Mouse (Mus musculus): ENCODE measurements around the gene Atp8b3. TPM values are rescaled to one million over a fixed set of nuclear protein-coding genes. Genes with fewer than 3 reads are reported as not detected.

Gene Atp8b3
- polyA plus RNA-seq, 1 experiment from 2014 or later: 0.51 TPM

- H3K27ac ChIP-seq (replicated peaks): peak overlapping the region; percentile 86
- under 1% methylated on average over 96 of the region's 96 CpGs for WGBS
- peak overlapping the region; percentile 91 for H3K4me3 ChIP-seq
- H3K9me3 ChIP-seq: no peaks in the 10 kb centered on the region
- DNase-seq (ENCODE audit: low spot score): peak; percentile 73
- peaks cover 7% of the 10 kb centered on the region for H3K36me3 ChIP-seq (replicated peaks)
- no peaks in the 10 kb centered on the region for H3K27me3 ChIP-seq (replicated peaks; ENCODE audit: low read depth, poor library complexity, severe bottlenecking)
- H3K4me1 ChIP-seq: peaks cover 79% of the 10 kb centered on the region
Observed at GRCm38 (mm10) chr10:80576351-80577194, 37.6 kb upstream of the Atp8b3 start.

DNA sequence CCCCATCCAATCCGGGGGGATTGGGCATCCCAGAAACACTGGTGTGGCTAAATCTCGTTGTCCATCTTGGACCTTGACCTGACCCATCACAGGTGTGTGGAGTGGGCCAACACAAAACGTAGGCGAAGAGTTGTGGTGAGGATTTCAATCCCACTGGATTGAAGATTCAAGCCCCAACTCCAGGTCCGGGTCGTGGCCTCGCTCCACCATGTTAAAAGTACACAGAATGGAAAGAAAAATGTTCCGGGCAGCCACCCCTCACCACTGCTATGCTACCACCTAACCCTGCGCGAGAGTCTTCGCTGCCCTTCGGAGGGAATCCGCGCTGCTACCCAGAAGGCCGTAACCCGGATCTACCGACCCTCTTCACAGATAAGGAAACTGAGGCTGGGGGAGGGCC lies 37.0 kb upstream of the Atp8b3 start:
- Histone ChIP-seq H3K4me1 (peaks cover 85% of the 10 kb centered on the region), H3K36me3 (replicated peaks) (peaks cover under 1% of the 10 kb centered on the region), H3K9me3 (no peaks in the 10 kb centered on the region), H3K27me3 (replicated peaks; ENCODE audit: low read depth, poor library complexity, severe bottlenecking) (no peaks in the 10 kb centered on the region), H3K4me3 (peak overlapping the region; percentile 91), H3K27ac (replicated peaks) (peak overlapping the region; percentile 86; the same call in 1 of the 2 replicates)
- DNase-seq (ENCODE audit: low spot score): no peak
- WGBS: 13% methylated on average over 17 of the region's 17 CpGs

DNA sequence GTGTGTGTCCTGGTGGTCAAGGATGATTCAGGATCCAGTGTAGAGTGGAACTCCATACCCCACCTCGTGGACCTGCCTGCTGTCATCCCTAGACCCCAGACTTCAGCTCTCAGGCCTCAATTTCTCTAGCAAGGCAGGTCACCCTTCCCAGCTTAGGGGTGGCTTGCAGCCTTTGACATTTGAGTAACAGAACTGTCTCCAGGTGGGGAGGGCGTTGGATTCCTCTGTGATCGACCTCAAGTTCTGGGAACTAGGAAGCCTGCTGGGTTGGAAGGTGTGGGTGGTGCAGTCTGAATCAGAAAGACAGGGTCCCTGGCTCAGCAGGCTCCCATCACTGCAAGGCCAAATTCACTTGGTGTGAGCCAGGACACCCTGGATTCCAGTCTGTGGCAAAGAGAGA lies 36.0 kb upstream of the Atp8b3 start:
- WGBS: 73% methylated on average over 3 of the region's 3 CpGs
- Histone ChIP-seq H3K36me3 (replicated peaks) (no peaks in the 10 kb centered on the region), H3K9me3 (no peaks in the 10 kb centered on the region), H3K4me3 (peak overlapping the region; percentile 91), H3K27ac (replicated peaks) (no peak overlapping the region), H3K4me1 (peaks cover 96% of the 10 kb centered on the region), H3K27me3 (replicated peaks; ENCODE audit: low read depth, poor library complexity, severe bottlenecking) (no peaks in the 10 kb centered on the region)
- no peak for DNase-seq (ENCODE audit: low spot score)

GRCm38 (mm10) chr10:80573944-80574343 lies 35.0 kb upstream of the Atp8b3 start:
- Histone ChIP-seq H3K4me1 (peaks cover 98% of the 10 kb centered on the region), H3K27me3 (replicated peaks; ENCODE audit: low read depth, poor library complexity, severe bottlenecking) (no peaks in the 10 kb centered on the region), H3K27ac (replicated peaks) (0 out of 2 replicates have a peak overlapping the region, but pooled peaks have one; percentile 36), H3K9me3 (no peaks in the 10 kb centered on the region), H3K36me3 (replicated peaks) (peaks cover 3% of the 10 kb centered on the region), H3K4me3 (peak overlapping the region; percentile 22; the same call in 1 of the 2 replicates)
- no peak for DNase-seq (ENCODE audit: low spot score)
- 65% methylated on average over 9 of the region's 9 CpGs for WGBS

DNA sequence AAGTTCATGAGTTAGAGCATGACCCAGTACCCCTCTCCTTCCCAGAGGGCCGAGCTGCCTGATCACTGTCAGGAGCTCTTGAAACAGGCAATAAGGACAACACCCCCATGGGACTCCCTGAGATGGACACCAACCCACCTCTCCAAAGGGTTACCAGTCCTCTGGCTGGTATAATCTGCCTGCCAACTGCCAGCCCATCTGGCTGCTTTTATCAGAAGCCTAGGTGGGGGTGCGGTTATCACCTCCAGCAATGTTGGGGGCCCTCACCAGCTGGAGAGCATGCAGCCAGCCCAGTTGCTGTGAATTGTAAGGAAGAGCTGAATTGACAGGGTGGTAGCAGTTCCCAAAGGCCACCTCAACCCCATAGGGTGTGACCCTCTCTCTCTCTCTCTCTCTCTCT lies 33.6 kb upstream of the Atp8b3 start:
- WGBS: 88% methylated on average over 2 of the region's 2 CpGs
- H3K36me3 ChIP-seq (replicated peaks): peaks cover 18% of the 10 kb centered on the region
- no peaks in the 10 kb centered on the region for H3K9me3 ChIP-seq
- no peak overlapping the region for H3K27ac ChIP-seq (replicated peaks)
- H3K4me1 ChIP-seq: peaks cover 86% of the 10 kb centered on the region
- H3K4me3 ChIP-seq: peak overlapping the region; percentile 2; the same call in 1 of the 2 replicates
- no peak for DNase-seq (ENCODE audit: low spot score)
- H3K27me3 ChIP-seq (replicated peaks; ENCODE audit: low read depth, poor library complexity, severe bottlenecking): no peaks in the 10 kb centered on the region

- peak overlapping the region; percentile 47 for H3K4me3 ChIP-seq
- H3K27me3 ChIP-seq (replicated peaks; ENCODE audit: low read depth, poor library complexity, severe bottlenecking): no peaks in the 10 kb centered on the region
- H3K27ac ChIP-seq (replicated peaks): peak overlapping the region; percentile 82
- no peaks in the 10 kb centered on the region for H3K9me3 ChIP-seq
- peak; percentile 57 for DNase-seq (ENCODE audit: low spot score)
- H3K36me3 ChIP-seq (replicated peaks): peaks cover 18% of the 10 kb centered on the region
- 23% methylated on average over 30 of the region's 30 CpGs for WGBS
- H3K4me1 ChIP-seq: peaks cover 80% of the 10 kb centered on the region
Observed at GRCm38 (mm10) chr10:80570871-80571836, 32.2 kb upstream of the Atp8b3 start.

DNA sequence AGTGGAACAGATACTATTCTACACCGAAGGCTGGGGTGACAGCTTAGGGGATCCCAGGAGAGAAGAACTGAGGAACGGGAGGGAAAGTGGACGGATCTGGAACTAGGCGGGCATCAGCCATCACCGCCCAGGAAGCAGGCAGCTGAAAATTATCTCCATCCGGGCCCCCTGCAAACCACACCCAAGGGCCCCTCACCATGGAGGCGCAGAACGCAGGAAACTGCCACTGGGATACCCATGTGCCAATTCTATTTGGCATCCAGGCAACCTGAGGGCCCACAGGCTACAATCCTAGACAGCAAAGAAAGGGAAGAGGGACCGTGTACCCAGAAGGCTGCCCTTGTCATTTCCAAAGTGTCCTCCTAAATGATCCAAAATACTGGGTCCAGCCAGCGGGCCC lies 31.5 kb upstream of the Atp8b3 start:
- H3K4me1 ChIP-seq: peaks cover 73% of the 10 kb centered on the region
- peak overlapping the region; percentile 82 for H3K27ac ChIP-seq (replicated peaks)
- H3K36me3 ChIP-seq (replicated peaks): peaks cover 18% of the 10 kb centered on the region
- no peaks in the 10 kb centered on the region for H3K27me3 ChIP-seq (replicated peaks; ENCODE audit: low read depth, poor library complexity, severe bottlenecking)
- peak overlapping the region; percentile 47 for H3K4me3 ChIP-seq
- DNase-seq (ENCODE audit: low spot score): no peak
- no peaks in the 10 kb centered on the region for H3K9me3 ChIP-seq
- WGBS: 87% methylated on average over 10 of the region's 10 CpGs

DNA sequence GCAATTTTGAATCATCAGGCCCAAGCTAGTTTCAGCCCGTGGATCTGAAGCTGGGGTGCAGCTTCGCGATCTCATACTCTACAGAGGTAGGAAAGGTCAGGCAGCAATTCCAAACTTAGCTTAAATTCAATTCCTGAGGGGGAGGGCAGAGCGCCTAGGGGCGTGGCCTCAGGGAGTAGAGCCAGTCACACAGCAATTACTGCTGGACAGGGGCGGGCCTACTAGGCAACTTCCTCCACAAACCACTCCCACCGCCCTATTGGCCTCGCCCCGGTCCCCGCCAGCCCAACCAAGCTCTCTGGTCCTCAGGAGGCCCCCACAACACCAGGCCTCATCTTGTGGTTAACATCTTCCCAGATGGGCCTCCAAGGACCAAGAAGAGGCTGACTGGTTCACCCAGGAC lies 30.7 kb upstream of the Atp8b3 start:
- Histone ChIP-seq H3K9me3 (no peaks in the 10 kb centered on the region), H3K27me3 (replicated peaks; ENCODE audit: low read depth, poor library complexity, severe bottlenecking) (no peaks in the 10 kb centered on the region), H3K36me3 (replicated peaks) (peaks cover 20% of the 10 kb centered on the region), H3K4me1 (peaks cover 66% of the 10 kb centered on the region), H3K4me3 (peak overlapping the region; percentile 47), H3K27ac (replicated peaks) (peak overlapping the region; percentile 82)
- 34% methylated on average over 10 of the region's 10 CpGs for WGBS
- DNase-seq (ENCODE audit: low spot score): peak; percentile 66

GRCm38 (mm10) chr10:80568876-80569275 lies 30.0 kb upstream of the Atp8b3 start:
- Histone ChIP-seq H3K27ac (replicated peaks) (no peak overlapping the region), H3K9me3 (no peaks in the 10 kb centered on the region), H3K4me1 (peaks cover 58% of the 10 kb centered on the region), H3K27me3 (replicated peaks; ENCODE audit: low read depth, poor library complexity, severe bottlenecking) (no peaks in the 10 kb centered on the region), H3K4me3 (0 out of 2 replicates have a peak overlapping the region, but pooled peaks have one; percentile 17), H3K36me3 (replicated peaks) (peaks cover 21% of the 10 kb centered on the region)
- 94% methylated on average over 29 of the region's 29 CpGs for WGBS
- DNase-seq (ENCODE audit: low spot score): no peak

- H3K27ac ChIP-seq (replicated peaks): no peak overlapping the region
- peaks cover 21% of the 10 kb centered on the region for H3K36me3 ChIP-seq (replicated peaks)
- H3K9me3 ChIP-seq: no peaks in the 10 kb centered on the region
- peaks cover 44% of the 10 kb centered on the region for H3K4me1 ChIP-seq
- H3K4me3 ChIP-seq: peak overlapping the region; percentile 16; the same call in 1 of the 2 replicates
- 20% methylated on average over 17 of the region's 17 CpGs for WGBS
- peak; percentile 88 for DNase-seq (ENCODE audit: low spot score)
- H3K27me3 ChIP-seq (replicated peaks; ENCODE audit: low read depth, poor library complexity, severe bottlenecking): no peaks in the 10 kb centered on the region
Observed at GRCm38 (mm10) chr10:80566375-80567092, 27.6 kb upstream of the Atp8b3 start.

GRCm38 (mm10) chr10:80561116-80561944 lies 22.4 kb upstream of the Atp8b3 start, which contains the start of gene Rexo1:
TSS of gene Rexo1 (minus strand) at chr10:80561560.
- peak within 1 kb of the TSS; percentile 99 for H3K27ac ChIP-seq (replicated peaks)

More at GRCm38 (mm10) chr10:80561116-80561944, 22.4 kb upstream of the Atp8b3 start, which contains the start of gene Rexo1:
- peak within 1 kb of the TSS; percentile 100 for H3K4me3 ChIP-seq
- DNase-seq (ENCODE audit: low spot score): peak; percentile 93
- no peaks in the 10 kb centered on the region for H3K9me3 ChIP-seq
- no peaks in the 10 kb centered on the region for H3K27me3 ChIP-seq (replicated peaks; ENCODE audit: low read depth, poor library complexity, severe bottlenecking)
- WGBS: under 1% methylated on average over 72 of the region's 72 CpGs
- peaks cover 5% of the 10 kb centered on the region; the same call in 1 of the 2 replicates for H3K36me3 ChIP-seq (replicated peaks)
- peaks cover 44% of the 10 kb centered on the region for H3K4me1 ChIP-seq
